Mouse (Mus musculus): ENCODE measurements around the gene 1810010H24Rik.
"Not testable (repeated sequence)": the region's sequence is repeated elsewhere in the genome, so short reads cannot be mapped to it uniquely, and the experiment has no call there.

DNA sequence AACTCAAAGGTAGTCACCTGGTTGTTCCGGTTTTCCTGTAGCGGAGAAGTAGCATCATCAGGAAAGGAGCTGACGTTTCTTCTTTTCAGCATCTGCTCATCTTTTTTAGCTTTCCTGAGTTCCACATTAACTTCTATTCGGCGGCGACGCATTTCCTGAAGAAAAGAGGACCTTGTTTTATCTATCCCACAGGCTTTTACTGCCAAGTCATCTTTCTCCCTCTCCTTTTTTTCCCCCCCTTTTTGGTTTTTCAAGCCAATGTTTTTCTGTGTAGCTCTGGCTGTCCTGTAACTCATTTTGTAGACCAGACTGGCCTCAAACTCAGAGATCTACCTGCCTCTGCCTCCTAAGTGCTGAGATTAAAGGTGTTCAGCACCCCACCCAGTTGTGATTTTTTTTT lies 29.0 kb upstream of the 1810010H24Rik start:
- TF ChIP-seq CTCF (IDR thresholded peaks at IDR 0.05; ENCODE audit: control insufficient read depth, insufficient read depth, insufficient read length); MYOG (IDR thresholded peaks at IDR 0.05; ENCODE audit: control insufficient read depth, extremely low read depth, insufficient read length); FOSL1 (IDR thresholded peaks at IDR 0.05; ENCODE audit: insufficient read depth, low read length, poor library complexity, severe bottlenecking); CEBPB (IDR thresholded peaks at IDR 0.05; ENCODE audit: low read depth); MYOD1 (IDR thresholded peaks at IDR 0.05; ENCODE audit: control insufficient read depth, insufficient read length, low read depth): not testable (repeated sequence)
